8 mouse cellular contexts compared by ENCODE assay signal in the genomic region with DNA sequence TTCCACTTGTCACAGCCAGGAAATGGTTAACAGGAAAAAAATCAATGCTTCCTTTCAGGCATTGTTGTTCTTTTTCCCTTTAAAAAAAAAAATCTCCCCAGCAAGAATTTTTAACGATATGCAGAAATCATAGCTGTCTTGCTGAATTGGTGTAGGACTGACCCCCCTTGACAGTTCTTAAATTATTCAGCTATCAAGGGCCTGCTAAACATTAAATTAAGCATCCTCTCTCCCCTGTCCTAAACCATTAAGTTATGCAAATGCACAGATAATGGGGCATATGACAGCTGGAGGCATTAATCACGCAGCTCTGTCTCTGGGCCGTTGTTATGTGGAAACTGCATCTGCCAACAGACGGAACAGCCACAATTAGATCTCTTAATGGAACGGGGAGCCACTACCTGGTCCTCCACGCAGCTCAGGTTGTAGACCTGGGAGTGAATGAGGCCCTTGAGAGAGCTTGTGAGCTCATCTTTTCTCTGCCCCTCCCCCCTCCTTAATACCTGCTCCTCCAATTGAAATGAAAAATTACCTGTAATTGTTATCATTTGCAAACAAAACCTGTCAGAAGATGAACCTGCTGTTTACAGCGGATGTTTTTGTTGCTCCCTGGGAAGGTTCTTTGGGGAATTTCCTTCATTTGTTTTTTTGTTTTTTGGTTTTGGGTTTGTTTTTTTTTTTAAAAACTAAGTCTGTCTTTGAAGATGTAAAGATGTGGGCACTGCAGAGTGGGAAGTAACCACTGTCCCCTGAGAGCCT.
DNase-seq lines count a peak whose midpoint lies in the region; ATAC-seq and TF ChIP-seq lines count a peak whose summit lies in the region.
"Had no signal": no experiment of that assay in that cellular context is flagged by ENCODE, and none has a peak within 500 bp of the region (broad histone marks: within the 10 kb centered on the region; RNA-seq: fewer than 3 reads in every experiment).

No protein-coding gene starts in this region.

- ATAC-seq in lung, postnatal 0 days, result no peak
- peak; percentile 92 for ATAC-seq in hindbrain, embryonic 15.5 days (ENCODE audit: low FRiP score, low read depth)
- peak; percentile 95 for ATAC-seq in neural tube, embryonic 13.5 days (ENCODE audit: low read depth)

- no peak overlapping the region for H3K27ac ChIP-seq in lung, postnatal 0 days (ENCODE audit: low read length)
- peak overlapping the region; percentile 68 for H3K27ac ChIP-seq in hindbrain, embryonic 15.5 days (replicated peaks)
- H3K27ac ChIP-seq in neural tube, embryonic 13.5 days (replicated peaks), result peak overlapping the region; percentile 83
- H3K27ac ChIP-seq: liver, embryonic 13.5 days had no signal

- no peak overlapping the region for H3K4me2 ChIP-seq in lung, postnatal 0 days (replicated peaks; ENCODE audit: low read depth, low read length)
- peak overlapping the region; percentile 39 for H3K4me2 ChIP-seq in hindbrain, embryonic 15.5 days
- H3K4me2 ChIP-seq in neural tube, embryonic 13.5 days, result peak overlapping the region; percentile 39
- H3K4me2 ChIP-seq: liver, embryonic 13.5 days had no signal

- H3K4me3 ChIP-seq in lung, postnatal 0 days (ENCODE audit: low read depth, low read length), result no peak overlapping the region
- H3K4me3 ChIP-seq in hindbrain, embryonic 15.5 days, result no peak overlapping the region
- H3K4me3 ChIP-seq in neural tube, embryonic 13.5 days, result no peak overlapping the region
- H3K4me3 ChIP-seq: liver, embryonic 13.5 days had no signal

- no peaks in the 10 kb centered on the region for H3K36me3 ChIP-seq in lung, postnatal 0 days (ENCODE audit: insufficient read depth, low read length)
- H3K36me3 ChIP-seq in hindbrain, embryonic 15.5 days, result no peaks in the 10 kb centered on the region
- no peaks in the 10 kb centered on the region for H3K36me3 ChIP-seq in neural tube, embryonic 13.5 days
- H3K36me3 ChIP-seq: liver, embryonic 13.5 days had no signal

- WGBS in lung, postnatal 0 days, result 12% methylated on average over 7 of the region's 7 CpGs
- 8% methylated on average over 7 of the region's 7 CpGs for WGBS in hindbrain, embryonic 15.5 days
- 2% methylated on average over 7 of the region's 7 CpGs for WGBS in neural tube, embryonic 13.5 days

- no peak for TF ChIP-seq CTCF in lung, postnatal 0 days (IDR thresholded peaks at IDR 0.05)

- no peaks in the 10 kb centered on the region for H3K27me3 ChIP-seq in lung, postnatal 0 days (replicated peaks; ENCODE audit: insufficient read depth, low read length)
- H3K27me3 ChIP-seq in hindbrain, embryonic 15.5 days, result no peaks in the 10 kb centered on the region
- peaks cover 5% of the 10 kb centered on the region; the same call in 1 of the 2 replicates for H3K27me3 ChIP-seq in neural tube, embryonic 13.5 days
- H3K27me3 ChIP-seq: liver, embryonic 13.5 days had no signal

- no peak overlapping the region for H3K9ac ChIP-seq in lung, postnatal 0 days (replicated peaks; ENCODE audit: low read depth)
- H3K9ac ChIP-seq in hindbrain, embryonic 15.5 days, result no peak overlapping the region
- peak overlapping the region; percentile 45; the same call in 1 of the 2 replicates for H3K9ac ChIP-seq in neural tube, embryonic 13.5 days
- H3K9ac ChIP-seq: liver, embryonic 13.5 days had no signal

- no peak for TF ChIP-seq EP300 in lung, postnatal 0 days (IDR thresholded peaks at IDR 0.05)

- H3K9me3 ChIP-seq in lung, postnatal 0 days (ENCODE audit: low read length), result no peaks in the 10 kb centered on the region
- H3K9me3 ChIP-seq in hindbrain, embryonic 15.5 days, result no peaks in the 10 kb centered on the region
- H3K9me3 ChIP-seq in neural tube, embryonic 13.5 days, result no peaks in the 10 kb centered on the region
- H3K9me3 ChIP-seq: liver, embryonic 13.5 days had no signal

- no peaks in the 10 kb centered on the region for H3K4me1 ChIP-seq in lung, postnatal 0 days (ENCODE audit: insufficient read depth, low read depth, low read length)
- peaks cover 28% of the 10 kb centered on the region for H3K4me1 ChIP-seq in hindbrain, embryonic 15.5 days (replicated peaks)
- H3K4me1 ChIP-seq in neural tube, embryonic 13.5 days (replicated peaks), result peaks cover 39% of the 10 kb centered on the region

- DNase-seq in lung, postnatal 0 days (ENCODE audit: low spot score), result peak; percentile 11
- no peak for DNase-seq in lung, postnatal 25 days (ENCODE audit: low spot score)
- DNase-seq in embryo, embryonic 10 days (ENCODE audit: low spot score), result peak; percentile 50
- DNase-seq in left cerebral cortex, adult 11 months (ENCODE audit: low spot score), result no peak
- DNase-seq in adipocyte (ENCODE audit: low spot score), result no peak

Comparison
In these comparisons a context has a peak if more than half of its experiments do, and no peak if none do; other contexts are left out.
1. DNase-seq: peak in lung, postnatal 0 days (single experiment) and embryo, embryonic 10 days (single experiment); none in lung, postnatal 25 days (single experiment), left cerebral cortex, adult 11 months (single experiment) and adipocyte (single experiment).